Mouse (Mus musculus) ovary, postnatal 36 days (tissue): ENCODE data around the gene Actr2.
A peak's percentile ranks its signal among the peaks of the same experiment; 100 is the strongest.
"Not testable (repeated sequence)": the region's sequence is repeated elsewhere in the genome, so short reads cannot be mapped to it uniquely, and the experiment has no call there.

Experiments used
- DNase-seq: peaks from one replicate; pipeline ENCODE4 v3.0.0; 2022; ENCODE audit warnings: low spot score, mixed read lengths

Actr2 gene

DNA sequence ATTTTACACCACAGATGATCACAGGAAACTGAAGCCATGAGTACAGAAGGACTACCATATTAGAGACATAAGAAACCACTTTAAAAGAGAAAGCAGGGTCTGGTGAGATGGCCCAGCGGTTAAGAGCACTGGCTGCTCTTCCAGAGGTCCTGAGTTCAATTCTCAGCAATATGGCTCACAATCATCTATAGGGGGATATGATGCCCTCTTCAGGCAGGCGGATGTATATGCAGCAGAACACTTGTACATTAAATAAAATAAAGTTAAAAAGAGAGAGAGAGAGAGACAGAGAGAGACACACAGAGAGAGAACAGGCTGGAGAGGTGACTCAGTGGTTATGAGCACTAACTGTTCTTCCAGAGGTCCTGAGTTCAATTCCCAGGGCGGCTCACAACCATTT is 67.1 kb downstream of the Actr2 start:
- no peak for DNase-seq

DNA sequence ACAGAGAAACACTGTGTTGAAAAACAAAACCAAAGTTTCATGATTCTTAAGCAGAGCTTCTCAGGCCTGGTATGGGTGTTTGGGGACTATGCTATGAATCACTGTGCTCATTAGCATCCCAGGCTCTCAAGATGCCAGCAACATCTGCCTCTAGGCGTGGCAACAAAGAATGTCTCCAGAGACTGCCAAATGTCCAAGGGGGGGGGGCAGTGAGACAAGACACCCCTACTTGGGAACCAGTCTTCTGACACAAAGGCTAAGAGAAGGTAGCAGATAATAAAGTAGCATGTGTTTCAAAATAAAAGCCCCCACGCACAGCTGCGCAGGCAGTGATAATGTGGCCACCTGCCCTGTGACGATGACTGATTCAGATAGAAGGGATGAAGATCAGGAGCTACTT is 69.5 kb downstream of the Actr2 start:
- no peak for DNase-seq

DNA sequence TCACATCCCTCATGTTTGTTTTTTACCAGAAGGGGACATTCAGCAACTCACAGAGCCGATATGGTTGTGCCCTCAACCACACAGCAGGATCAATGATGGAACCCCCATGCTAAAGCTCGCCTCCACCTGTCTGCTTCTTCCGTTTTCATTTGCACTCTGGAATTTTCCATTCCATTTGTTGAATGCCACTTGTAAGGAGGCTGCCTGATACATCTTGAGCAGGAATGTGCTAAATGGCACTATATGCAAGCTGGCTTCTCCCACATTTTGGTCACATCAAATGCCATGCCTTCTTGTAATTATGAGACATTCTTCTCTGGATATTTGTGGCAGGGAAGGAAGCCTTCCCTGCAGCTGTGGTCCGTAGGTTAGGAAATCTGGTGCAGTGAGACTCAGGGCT is 70.6 kb downstream of the Actr2 start:
- no peak for DNase-seq

DNA sequence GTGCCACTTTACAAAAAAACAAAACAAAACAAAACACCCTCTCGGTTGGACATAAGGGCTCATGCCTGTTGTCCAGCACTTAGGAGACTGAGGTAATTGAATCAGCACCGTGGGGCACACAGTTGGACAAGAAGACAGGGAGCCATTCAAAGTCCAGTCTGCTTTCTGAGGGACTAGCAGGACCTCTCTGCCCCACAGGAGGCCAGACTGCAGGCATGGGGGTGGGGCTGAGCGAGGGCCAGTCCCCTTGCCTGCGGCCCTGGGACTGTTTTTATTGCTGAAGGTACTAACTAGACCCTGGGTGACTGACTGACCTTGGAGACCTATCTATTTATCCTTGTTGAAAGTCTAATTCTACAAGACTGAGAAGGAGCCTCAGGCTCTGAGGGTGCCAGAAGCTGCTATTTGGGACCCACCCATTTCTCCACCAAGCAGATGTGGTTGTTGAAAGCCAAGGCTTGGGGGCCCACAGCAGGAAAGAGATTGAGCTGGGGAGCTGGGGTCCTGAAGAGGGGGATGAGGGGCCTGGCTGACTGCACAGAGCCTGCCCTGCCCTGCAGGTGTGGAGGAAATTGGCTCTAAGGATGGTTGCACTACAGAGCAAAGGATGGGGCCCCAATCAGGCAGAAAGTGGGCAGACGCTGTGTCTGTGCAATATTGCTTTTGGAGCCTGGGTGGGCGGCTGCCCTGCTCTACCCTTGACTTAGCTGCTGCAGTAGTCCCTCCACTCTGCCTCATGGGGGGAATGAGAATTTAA is 71.4 kb downstream of the Actr2 start:
- peak; percentile 42 for DNase-seq

DNA sequence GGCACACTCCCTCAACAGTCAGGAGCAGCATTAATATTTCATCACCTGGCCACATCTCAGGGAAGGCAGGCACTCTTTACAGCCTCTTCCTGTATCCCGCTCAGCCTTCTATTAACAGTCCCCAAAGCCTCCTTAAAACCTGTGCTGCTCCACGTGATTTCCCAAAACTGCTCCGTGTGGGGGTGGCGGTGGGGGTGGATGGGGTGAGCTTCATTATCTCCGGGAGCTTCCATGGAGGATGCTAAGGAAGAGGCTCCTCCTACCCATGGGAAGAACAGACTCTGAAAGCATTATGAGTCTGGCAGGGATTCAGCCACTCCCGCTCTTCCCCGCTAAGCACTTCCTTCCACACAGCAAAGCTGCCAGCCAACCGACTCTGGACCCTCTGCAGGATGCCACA is 74.0 kb downstream of the Actr2 start:
- no peak for DNase-seq

DNA sequence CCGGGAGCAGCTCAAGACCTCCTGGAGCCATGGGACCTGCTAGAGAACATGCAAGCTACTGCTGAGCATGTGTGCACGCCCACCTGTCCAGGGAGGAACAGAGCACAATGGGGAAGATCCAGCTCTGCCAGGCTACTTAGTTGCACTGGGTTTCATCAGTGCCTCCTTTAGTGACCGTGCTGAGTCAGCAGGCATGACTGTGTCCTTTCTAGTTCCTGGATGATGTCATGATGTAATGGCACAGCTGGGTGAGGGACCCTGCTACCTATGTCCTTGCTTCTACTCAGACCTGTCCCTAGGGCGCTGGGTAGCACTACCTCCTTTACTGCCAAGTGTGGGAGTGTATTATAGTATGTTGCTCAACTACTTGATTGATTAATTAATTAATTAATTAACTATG is 75.0 kb downstream of the Actr2 start:
- no peak for DNase-seq

DNA sequence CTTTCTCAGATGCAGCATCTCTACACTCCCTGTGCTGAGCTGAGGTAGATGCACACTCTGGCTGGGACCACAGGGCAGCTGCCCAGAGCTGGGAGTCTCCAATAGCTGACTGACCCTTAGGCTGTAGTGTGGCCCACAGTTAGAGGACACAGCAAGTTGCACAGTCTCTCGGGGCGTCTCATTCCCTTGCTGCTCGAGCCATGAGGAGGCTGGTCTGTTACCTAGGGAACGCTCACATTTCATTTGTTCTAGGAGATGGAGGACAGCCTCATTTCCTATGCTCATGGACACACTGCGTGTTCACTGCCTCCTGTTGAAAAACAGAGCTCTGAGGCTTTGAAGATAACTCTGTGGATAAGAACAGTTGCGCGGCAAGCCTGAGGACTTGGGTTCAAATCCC is 76.7 kb downstream of the Actr2 start:
- no peak for DNase-seq

DNA sequence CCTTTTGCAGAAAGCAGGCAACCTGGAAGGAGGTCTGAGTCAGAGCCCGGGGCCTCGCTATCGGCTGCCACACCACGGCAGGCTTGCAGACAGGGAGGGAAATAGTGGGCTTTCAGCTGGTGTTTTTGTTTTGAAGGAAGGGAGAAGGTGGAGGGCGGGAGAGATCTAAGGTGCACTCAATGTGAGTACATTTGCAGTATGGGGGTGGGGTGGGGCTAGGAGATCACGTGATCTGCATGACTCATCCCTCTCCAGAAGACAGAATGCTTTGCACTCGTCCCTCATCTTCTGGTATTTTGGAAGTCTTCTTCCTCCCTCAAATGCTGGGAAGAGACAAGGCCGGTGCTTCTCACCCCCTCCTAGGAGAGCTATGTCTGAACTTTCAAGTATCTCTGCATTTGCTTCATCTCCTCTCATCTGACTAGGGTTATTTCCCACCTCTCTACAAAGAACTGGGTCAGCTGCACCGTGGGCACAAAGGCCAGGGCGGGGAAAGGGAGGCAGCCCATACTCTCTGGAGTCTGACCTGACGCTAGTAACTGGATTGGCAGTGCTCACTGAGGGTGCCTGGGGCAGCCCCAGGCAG is 77.3 kb downstream of the Actr2 start:
- no peak for DNase-seq

DNA sequence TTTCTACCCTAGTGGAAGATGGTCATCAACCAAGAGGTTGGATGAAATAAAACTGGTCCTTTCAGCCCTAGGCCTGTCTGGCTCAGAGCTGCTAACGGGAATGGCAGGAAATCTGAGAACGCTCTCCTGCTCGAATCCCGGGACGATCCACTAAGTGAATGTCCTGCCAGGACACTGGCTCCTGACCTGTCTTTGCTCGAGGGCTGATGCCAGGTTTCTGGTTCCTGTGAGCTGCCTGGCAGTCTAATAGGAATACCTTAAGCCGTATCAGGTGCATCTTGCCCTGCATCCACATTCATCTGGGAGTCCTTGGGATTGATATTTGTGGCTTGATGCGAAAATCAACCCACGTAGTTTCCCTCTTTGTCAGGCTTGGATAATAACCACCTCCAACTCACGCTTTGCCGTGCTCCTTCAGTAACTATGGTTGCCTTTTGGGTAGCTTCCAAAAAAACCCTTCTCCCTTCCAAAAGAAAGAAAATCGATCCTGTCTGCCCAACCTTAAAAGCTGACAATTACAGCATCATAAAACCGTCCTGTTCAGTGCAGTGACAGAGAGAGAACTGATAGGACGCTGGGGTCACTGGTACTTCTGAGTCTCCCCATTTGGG is 78.3 kb downstream of the Actr2 start:
- DNase-seq: no peak

DNA sequence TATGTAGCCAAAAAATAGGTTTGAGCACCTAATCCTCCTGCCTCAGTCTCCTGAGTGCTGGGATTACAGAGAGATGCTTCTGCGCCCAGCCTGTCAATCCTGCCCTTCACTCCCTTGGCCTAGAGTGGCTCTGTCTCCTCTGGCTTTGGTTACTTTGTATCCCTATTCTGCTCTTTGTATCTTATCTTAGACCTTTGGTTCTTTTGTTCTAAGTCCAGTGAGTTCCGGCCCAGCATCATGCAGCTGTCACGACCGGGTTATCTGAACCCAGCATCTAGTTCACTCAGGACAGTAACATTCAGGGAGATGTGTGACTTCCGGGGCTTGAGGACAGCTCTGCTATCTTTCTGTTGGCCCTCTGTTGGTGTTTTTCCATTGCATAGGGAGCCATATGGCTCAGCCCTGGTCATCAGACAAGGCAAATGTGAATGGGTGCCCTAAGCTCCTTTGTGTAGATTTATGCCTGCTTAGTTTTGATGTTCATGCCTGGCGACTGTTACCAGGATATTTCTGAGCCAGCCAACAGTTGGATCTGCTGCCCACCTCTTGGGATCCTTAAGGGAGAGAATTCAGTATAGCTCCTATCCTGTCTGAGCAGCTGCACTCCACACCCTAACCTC is 79.1 kb downstream of the Actr2 start:
- DNase-seq: no peak

DNA sequence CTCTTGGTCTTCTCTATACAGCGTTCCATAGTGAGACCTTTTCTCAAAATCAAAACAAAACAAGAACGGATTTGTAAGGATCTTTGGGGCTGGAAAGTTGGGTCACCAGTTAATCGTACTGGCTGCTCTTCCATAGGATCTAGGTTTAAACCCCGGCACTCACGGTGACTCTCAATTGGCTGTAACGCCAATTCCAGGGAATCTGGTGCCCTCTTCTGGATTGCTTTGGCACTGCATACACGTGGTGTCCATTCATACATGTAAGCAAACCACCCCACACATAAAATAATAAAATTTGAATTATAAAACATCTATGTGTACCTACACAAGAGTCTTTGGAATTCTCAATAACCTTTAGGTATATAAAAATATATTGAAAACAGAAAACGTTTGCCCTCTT is 81.2 kb downstream of the Actr2 start:
- DNase-seq: no peak

DNA sequence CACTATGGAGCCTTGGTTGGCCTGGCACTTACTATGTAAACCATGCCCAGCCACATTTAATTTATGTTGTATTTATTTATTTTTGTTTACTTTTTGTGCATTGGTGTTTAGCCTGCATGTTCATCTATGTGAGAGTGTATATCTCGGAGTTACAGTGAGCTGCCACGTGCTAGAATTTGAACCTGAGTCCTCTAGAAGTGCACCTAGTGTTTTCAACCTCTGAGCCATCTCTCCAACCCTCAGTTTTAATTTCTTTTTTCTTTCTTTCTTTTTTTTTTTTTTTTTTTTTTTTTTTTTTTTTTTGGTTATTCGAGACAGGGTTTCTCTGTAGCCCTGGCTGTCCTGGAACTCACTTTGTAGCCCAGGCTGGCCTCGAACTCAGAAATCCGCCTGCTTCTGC is 81.7 kb downstream of the Actr2 start:
- not testable (repeated sequence) for DNase-seq

DNA sequence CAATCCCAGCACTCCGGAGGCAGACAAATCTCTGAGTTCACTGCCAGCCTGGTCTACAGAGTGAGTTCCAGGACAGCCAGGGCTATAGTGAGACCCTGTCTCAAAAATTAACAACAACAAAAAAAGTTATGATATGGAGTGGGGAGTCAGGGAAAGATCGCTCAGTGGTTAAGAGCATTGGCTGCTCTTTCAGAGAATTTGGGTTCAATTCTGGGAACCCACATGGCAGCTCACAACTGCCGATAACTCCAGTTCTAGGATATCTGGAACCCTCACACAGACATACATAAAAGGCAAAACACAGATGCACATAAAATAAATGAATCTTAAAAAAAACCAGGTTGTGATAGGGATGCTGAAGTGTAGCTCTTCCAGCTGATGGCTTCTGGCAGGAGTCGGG is 83.7 kb downstream of the Actr2 start:
- DNase-seq: no peak

DNA sequence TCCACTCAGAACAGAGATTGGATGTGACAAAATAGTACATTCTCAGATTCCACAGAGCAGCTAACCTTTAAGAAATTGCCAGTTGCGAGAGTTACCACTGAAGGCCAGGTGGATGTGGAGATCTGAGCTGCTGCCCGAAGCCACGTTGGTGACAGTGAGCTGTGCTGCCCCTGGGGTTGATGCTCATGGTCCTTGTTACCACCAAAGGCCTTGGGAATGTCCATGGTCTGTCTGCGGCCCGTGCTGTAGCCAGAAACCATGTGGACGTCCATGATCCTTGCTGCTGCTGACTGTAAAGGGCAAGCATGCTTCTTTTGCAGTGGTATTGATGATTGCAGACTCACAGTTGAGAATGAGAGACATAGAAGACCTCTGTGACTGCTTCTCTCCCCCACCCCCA is 84.3 kb downstream of the Actr2 start:
- no peak for DNase-seq

DNA sequence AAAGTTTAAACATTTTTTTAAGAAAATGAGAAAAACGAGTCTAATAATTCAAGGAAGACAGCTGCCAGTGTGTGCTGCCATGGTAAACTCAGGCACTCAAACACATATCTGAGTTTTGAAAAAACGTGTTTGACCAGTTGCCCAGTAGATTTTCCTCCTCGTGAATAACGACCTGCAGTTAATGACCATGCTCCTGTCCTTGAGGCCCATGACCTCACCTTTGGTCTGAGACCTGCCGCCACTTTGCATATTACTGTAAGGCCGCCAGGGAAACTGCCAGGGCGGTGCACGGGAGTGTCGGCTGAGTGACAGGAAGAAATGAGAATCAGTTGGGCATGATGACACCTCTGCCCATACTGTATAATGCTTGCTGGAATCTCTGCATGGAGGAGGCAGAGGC is 85.0 kb downstream of the Actr2 start:
- no peak for DNase-seq

DNA sequence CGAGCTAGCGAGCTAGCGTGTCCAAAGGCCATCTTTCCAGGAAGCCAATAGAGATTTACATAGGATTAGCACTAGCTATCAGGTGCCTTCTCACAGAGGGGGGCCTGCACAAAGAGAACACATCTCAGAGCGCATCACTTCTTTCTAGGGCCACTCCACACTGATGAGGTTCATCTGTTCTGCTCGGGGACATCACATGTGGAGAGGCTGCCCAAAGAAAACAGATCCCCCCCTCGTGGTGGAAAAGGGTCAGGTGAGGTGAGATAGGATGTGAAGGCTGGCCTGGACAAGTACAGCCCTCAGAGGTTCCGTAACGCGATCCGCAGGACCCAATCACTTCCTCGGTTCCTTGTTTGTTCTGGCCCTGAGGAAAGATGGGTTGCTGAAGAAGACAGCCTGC is 86.8 kb downstream of the Actr2 start:
- no peak for DNase-seq

DNA sequence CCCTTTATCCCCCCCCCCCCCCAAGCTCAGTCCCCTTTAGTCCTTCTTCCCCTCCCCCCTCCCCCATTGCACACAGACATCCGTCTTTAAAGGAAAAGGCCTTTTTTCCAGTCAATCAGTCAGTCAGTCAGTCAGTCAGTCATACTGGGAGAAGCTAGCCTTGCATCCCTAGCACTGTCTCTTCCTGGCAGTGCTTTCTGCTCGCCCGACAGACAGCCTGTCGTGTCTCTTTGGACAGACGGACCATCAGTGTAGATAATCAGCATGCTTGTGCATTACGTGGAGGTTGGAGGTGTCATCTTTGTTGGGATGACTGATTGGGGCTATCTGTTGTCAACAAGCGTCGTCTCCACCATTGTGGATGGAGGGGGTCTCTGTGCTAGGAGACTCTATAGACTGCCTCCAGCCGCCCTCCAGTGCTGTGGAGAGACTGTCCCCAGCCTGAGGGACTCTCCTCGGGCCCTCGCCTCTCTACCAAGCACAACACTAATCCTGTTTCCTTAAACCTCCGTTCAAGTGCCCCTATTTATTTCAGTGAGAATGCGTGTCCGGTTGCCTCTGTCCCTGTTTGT is 89.7 kb downstream of the Actr2 start:
- DNase-seq: no peak

DNA sequence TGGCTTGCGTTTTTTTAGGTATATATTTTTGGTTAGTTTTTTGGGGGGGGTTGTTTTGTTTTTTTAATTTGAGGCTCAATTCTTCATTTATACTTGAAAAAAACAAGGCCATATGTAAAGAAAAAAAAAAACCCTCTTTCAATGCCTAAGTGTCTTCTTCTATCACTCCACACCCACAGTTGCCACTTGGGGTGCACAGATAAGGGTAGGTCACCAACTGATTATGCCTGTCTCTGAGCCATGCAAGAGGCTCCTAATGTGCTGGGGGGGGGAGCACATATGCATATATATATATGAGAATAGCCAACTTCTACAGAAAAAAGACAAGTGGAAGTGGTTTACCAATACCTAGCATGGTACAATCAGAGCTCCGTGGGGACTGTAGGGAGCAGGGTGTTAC is 90.3 kb downstream of the Actr2 start:
- DNase-seq: no peak

DNA sequence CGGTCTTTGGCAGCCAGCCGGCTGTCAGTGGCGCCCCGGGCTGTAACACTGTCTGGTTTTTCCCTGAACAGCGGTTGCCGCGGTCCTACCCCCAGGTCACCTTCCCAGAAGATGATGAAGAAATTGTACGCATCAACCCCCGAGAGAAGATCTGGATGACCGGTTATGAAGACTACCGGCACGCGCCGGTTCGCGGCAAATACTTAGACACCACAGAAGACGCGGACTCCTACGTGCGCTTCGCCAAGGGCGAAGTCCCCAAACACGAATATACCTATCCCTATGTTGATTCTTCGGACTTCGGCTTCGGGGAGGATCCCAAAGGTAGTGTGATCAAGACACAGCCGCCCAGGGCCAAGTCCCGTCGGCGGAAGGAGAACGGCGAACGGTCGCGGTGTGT is 92.0 kb downstream of the Actr2 start:
- DNase-seq: no peak

DNA sequence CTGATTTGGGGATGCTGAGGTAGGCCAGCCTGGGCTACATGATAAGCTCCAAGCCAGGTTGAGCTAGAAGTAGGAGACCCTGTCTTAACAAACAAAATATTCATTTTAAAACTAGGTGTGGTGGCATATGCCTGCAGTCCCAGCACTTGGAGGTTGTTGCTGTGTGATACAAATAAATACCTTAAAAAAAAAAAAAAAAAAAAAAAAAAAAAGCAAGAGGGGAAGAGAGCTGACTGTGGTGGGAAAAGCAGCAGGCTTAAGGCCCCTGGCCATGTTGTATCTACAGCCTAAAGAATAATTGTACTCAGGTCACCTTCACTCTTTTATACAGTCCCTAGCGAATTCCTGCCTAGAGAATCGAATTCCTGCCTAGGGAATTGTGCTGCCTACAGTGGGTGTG is 93.8 kb downstream of the Actr2 start:
- no peak for DNase-seq

DNA sequence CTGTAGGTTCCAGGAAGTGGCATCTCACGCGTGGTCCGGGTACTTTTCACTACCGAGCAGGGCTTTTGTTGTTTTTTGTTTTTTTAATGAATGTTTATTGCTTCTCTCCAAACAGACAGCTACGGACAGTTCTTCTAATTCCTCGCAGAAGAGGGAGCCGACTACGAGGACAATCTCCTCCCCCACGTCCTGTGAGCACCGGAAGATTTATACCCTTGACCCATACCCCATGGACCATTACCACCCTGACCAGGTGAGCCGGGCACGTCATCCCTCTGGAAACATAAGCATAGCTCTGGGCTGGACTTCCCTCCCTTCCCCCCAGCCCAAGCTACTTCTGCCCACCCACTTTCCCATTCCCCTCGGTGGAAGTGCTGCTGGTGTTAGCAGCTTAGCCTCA is 94.8 kb downstream of the Actr2 start:
- no peak for DNase-seq

DNA sequence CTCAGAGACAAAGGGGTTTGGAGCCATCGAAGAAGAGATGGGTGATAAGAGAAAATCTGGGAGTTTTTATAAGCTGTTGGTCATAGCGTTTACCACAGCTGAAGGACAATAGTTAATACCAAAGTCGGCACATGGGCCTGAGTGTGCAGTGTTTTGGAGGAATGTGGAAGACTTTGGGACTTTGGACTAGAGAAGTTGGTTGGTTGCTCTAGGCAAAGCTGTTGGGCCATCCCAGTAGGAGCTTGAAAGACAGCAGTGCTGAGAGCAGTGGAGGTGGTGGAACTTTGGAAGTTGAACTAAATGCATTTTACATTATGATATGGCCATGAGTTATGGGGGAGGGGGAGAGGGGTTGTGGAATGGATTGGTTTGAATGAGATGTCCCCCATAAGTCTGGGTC is 99.3 kb downstream of the Actr2 start:
- DNase-seq: no peak
